Mouse (Mus musculus): Measurements from ENCODE around the gene Igfbp3. TPM values are rescaled to one million over a fixed set of nuclear protein-coding genes. Genes with fewer than 3 reads are reported as not detected.
"Not testable (repeated sequence)": the region's sequence is repeated elsewhere in the genome, so short reads cannot be mapped to it uniquely, and the experiment has no call there.

Igfbp3 gene
- polyA plus RNA-seq, 2 experiments = 214 to 277 TPM

GRCm38 (mm10) chr11:7231958-7232357 is 18.2 kb upstream of the Igfbp3 start:
- 91% methylated on average over 4 of the region's 4 CpGs for WGBS
- H3K9me3 ChIP-seq (ENCODE audit: control insufficient read depth, low read length) = no peaks in the 10 kb centered on the region
- no peaks in the 10 kb centered on the region for H3K36me3 ChIP-seq (ENCODE audit: control insufficient read depth, insufficient read depth, low read length)
- ATAC-seq (ENCODE audit: low FRiP score, low read depth) (no peak), DNase-seq (ENCODE audit: low spot score) (no peak)
- H3K4me2 ChIP-seq (replicated peaks; ENCODE audit: low read depth, low read length, severe bottlenecking) = no peak overlapping the region
- H3K9ac ChIP-seq (ENCODE audit: low read depth, low read length, severe bottlenecking) = no peak overlapping the region
- no peak overlapping the region for H3K27ac ChIP-seq (replicated peaks; ENCODE audit: low read depth, low read length)
- H3K4me1 ChIP-seq (ENCODE audit: control insufficient read depth, insufficient read depth, low read length) = peaks cover under 1% of the 10 kb centered on the region; the same call in 1 of the 2 replicates
- H3K27me3 ChIP-seq (ENCODE audit: control insufficient read depth, insufficient read depth, low read length) = no peaks in the 10 kb centered on the region
- no peak for TF ChIP-seq POLR2A (IDR thresholded peaks at IDR 0.05; ENCODE audit: borderline replicate concordance, extremely low read depth, insufficient read depth, insufficient read length)
- H3K4me3 ChIP-seq (replicated peaks; ENCODE audit: low read length) = no peak overlapping the region

- WGBS = 83% methylated on average over 4 of the region's 4 CpGs
- Histone ChIP-seq H3K36me3 (ENCODE audit: control insufficient read depth, insufficient read depth, low read length) (no peaks in the 10 kb centered on the region), H3K4me3 (replicated peaks; ENCODE audit: low read length) (no peak overlapping the region), H3K4me2 (replicated peaks; ENCODE audit: low read depth, low read length, severe bottlenecking) (no peak overlapping the region), H3K9me3 (ENCODE audit: control insufficient read depth, low read length) (no peaks in the 10 kb centered on the region), H3K27me3 (ENCODE audit: control insufficient read depth, insufficient read depth, low read length) (no peaks in the 10 kb centered on the region), H3K9ac (ENCODE audit: low read depth, low read length, severe bottlenecking) (no peak overlapping the region), H3K4me1 (ENCODE audit: control insufficient read depth, insufficient read depth, low read length) (peaks cover 4% of the 10 kb centered on the region; the same call in 1 of the 2 replicates), H3K27ac (replicated peaks; ENCODE audit: low read depth, low read length) (no peak overlapping the region)
- ATAC-seq (ENCODE audit: low FRiP score, low read depth) (no peak), DNase-seq (ENCODE audit: low spot score) (no peak)
- no peak for TF ChIP-seq POLR2A (IDR thresholded peaks at IDR 0.05; ENCODE audit: borderline replicate concordance, extremely low read depth, insufficient read depth, insufficient read length)
Observed at GRCm38 (mm10) chr11:7230000-7230399, 16.3 kb upstream of the Igfbp3 start.

- Histone ChIP-seq H3K27me3 (ENCODE audit: control insufficient read depth, insufficient read depth, low read length) (no peaks in the 10 kb centered on the region), H3K9me3 (ENCODE audit: control insufficient read depth, low read length) (no peaks in the 10 kb centered on the region), H3K4me3 (replicated peaks; ENCODE audit: low read length) (no peak overlapping the region), H3K27ac (replicated peaks; ENCODE audit: low read depth, low read length) (no peak overlapping the region), H3K4me1 (ENCODE audit: control insufficient read depth, insufficient read depth, low read length) (peaks cover 4% of the 10 kb centered on the region; the same call in 1 of the 2 replicates), H3K36me3 (ENCODE audit: control insufficient read depth, insufficient read depth, low read length) (no peaks in the 10 kb centered on the region), H3K9ac (ENCODE audit: low read depth, low read length, severe bottlenecking) (no peak overlapping the region), H3K4me2 (replicated peaks; ENCODE audit: low read depth, low read length, severe bottlenecking) (no peak overlapping the region)
- no peak for DNase-seq (ENCODE audit: low spot score)
- no peak for TF ChIP-seq POLR2A (IDR thresholded peaks at IDR 0.05; ENCODE audit: borderline replicate concordance, extremely low read depth, insufficient read depth, insufficient read length)
- no peak for ATAC-seq (ENCODE audit: low FRiP score, low read depth)
- WGBS = 85% methylated on average over 4 of the region's 4 CpGs
Observed at GRCm38 (mm10) chr11:7228107-7228506, 14.4 kb upstream of the Igfbp3 start.

- no peak overlapping the region for H3K4me3 ChIP-seq (replicated peaks; ENCODE audit: low read length)
- H3K27me3 ChIP-seq (ENCODE audit: control insufficient read depth, insufficient read depth, low read length) = no peaks in the 10 kb centered on the region
- peaks cover 4% of the 10 kb centered on the region; the same call in 1 of the 2 replicates for H3K4me1 ChIP-seq (ENCODE audit: control insufficient read depth, insufficient read depth, low read length)
- no peak for TF ChIP-seq POLR2A (IDR thresholded peaks at IDR 0.05; ENCODE audit: borderline replicate concordance, extremely low read depth, insufficient read depth, insufficient read length)
- no peaks in the 10 kb centered on the region for H3K9me3 ChIP-seq (ENCODE audit: control insufficient read depth, low read length)
- no peak overlapping the region for H3K4me2 ChIP-seq (replicated peaks; ENCODE audit: low read depth, low read length, severe bottlenecking)
- no peaks in the 10 kb centered on the region for H3K36me3 ChIP-seq (ENCODE audit: control insufficient read depth, insufficient read depth, low read length)
- ATAC-seq (ENCODE audit: low FRiP score, low read depth) (peak; percentile 79), DNase-seq (ENCODE audit: low spot score) (peak; percentile 40)
- H3K9ac ChIP-seq (ENCODE audit: low read depth, low read length, severe bottlenecking) = no peak overlapping the region
- H3K27ac ChIP-seq (replicated peaks; ENCODE audit: low read depth, low read length) = no peak overlapping the region
- WGBS = 65% methylated on average over 7 of the region's 7 CpGs
Observed at GRCm38 (mm10) chr11:7226810-7227550, 13.3 kb upstream of the Igfbp3 start.

DNA sequence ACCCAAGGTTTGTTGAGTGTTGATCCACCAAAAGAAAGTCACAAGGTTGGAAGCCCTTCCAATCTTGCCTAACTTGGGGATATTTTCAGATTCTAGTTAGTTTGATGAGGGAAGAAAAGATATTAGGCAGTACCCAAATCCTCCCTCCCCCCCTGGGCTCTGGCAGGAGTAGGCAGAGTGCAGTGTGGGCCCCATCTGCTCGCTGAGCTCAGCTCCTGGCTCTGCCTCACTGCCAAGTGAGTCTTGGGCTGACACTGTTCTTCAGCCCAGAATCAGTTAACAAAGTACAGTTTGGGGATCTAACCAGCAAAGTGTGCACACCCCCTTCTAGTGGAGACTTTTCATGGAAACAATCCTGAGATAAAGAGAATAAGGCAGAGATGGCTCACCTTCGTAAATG is 12.5 kb upstream of the Igfbp3 start:
- no peaks in the 10 kb centered on the region for H3K27me3 ChIP-seq (ENCODE audit: control insufficient read depth, insufficient read depth, low read length)
- ATAC-seq (ENCODE audit: low FRiP score, low read depth) (no peak), DNase-seq (ENCODE audit: low spot score) (no peak)
- no peak overlapping the region for H3K4me3 ChIP-seq (replicated peaks; ENCODE audit: low read length)
- no peak overlapping the region for H3K4me2 ChIP-seq (replicated peaks; ENCODE audit: low read depth, low read length, severe bottlenecking)
- H3K9me3 ChIP-seq (ENCODE audit: control insufficient read depth, low read length) = no peaks in the 10 kb centered on the region
- TF ChIP-seq POLR2A (IDR thresholded peaks at IDR 0.05; ENCODE audit: borderline replicate concordance, extremely low read depth, insufficient read depth, insufficient read length) = no peak
- no peaks in the 10 kb centered on the region for H3K36me3 ChIP-seq (ENCODE audit: control insufficient read depth, insufficient read depth, low read length)
- no peak overlapping the region for H3K27ac ChIP-seq (replicated peaks; ENCODE audit: low read depth, low read length)
- H3K9ac ChIP-seq (ENCODE audit: low read depth, low read length, severe bottlenecking) = no peak overlapping the region
- 62% methylated on average over 2 of the region's 2 CpGs for WGBS
- H3K4me1 ChIP-seq (ENCODE audit: control insufficient read depth, insufficient read depth, low read length) = peaks cover 4% of the 10 kb centered on the region; the same call in 1 of the 2 replicates

GRCm38 (mm10) chr11:7221826-7222225 is 8.1 kb upstream of the Igfbp3 start:
- not testable (repeated sequence) for H3K4me3 ChIP-seq (replicated peaks; ENCODE audit: low read length); ATAC-seq (ENCODE audit: low FRiP score, low read depth); H3K4me2 ChIP-seq (replicated peaks; ENCODE audit: low read depth, low read length, severe bottlenecking); H3K27me3 ChIP-seq (ENCODE audit: control insufficient read depth, insufficient read depth, low read length); H3K9ac ChIP-seq (ENCODE audit: low read depth, low read length, severe bottlenecking); H3K36me3 ChIP-seq (ENCODE audit: control insufficient read depth, insufficient read depth, low read length); H3K27ac ChIP-seq (replicated peaks; ENCODE audit: low read depth, low read length); DNase-seq (ENCODE audit: low spot score); H3K9me3 ChIP-seq (ENCODE audit: control insufficient read depth, low read length); H3K4me1 ChIP-seq (ENCODE audit: control insufficient read depth, insufficient read depth, low read length)
- WGBS = 75% methylated on average over 8 of the region's 8 CpGs
